Mouse (Mus musculus): ENCODE measurements around the gene Plxna2.

- TF ChIP-seq CTCF (IDR thresholded peaks at IDR 0.05; ENCODE audit: control insufficient read depth, insufficient read depth, insufficient replicate concordance, low read depth, low read length) (no peak), POLR2A (IDR thresholded peaks at IDR 0.05; ENCODE audit: control insufficient read depth, low read depth, low read length) (no peak)
These were observed 169.6 kb downstream of the Plxna2 start for GRCm38 (mm10) chr1:194787626-194788025.

All from testis, adult 2 months (tissue).